Mouse (Mus musculus) limb, embryonic 12.5 days (tissue): ENCODE measurements around the gene Tnfaip2. TPM values are rescaled to one million over a fixed set of nuclear protein-coding genes. Genes with fewer than 3 reads are reported as not detected.
A peak's percentile ranks its signal among the peaks of the same experiment; 100 is the strongest.

Source experiments
- ATAC-seq: fragments of 200-750 bp; cut with Nextera tagmentation; 2 replicates; pipeline ENCODE4 v1.8.0; 2017; ENCODE audit warnings: low read depth, moderate TSS enrichment; ENCODE audit not compliant: insufficient number of reproducible peaks, insufficient read depth, low FRiP score, low TSS enrichment
- H3K27ac ChIP-seq: fragments of 300-500 bp; sonication (generic); 2 replicates; pipeline ENCODE4 v1.5.1; 2016; ENCODE audit warnings: mild to moderate bottlenecking, moderate library complexity
- H3K27me3 ChIP-seq: fragments of 300-500 bp; sonication (generic); 2 replicates; pipeline ENCODE4 v1.6.1; 2016; ENCODE audit warnings: mild to moderate bottlenecking, moderate library complexity
- H3K36me3 ChIP-seq: fragments of 300-500 bp; sonication (generic); 2 replicates; pipeline ENCODE4 v1.6.1; 2016; ENCODE audit warnings: mild to moderate bottlenecking, moderate library complexity
- H3K4me1 ChIP-seq: fragments of 300-500 bp; sonication (generic); replicated peaks from 2 replicates; pipeline ENCODE4 v1.6.1; 2016
- H3K4me2 ChIP-seq: fragments of 300-500 bp; sonication (generic); 2 replicates; pipeline ENCODE4 v1.6.1; 2016; ENCODE audit warnings: mild to moderate bottlenecking, moderate library complexity
- H3K4me3 ChIP-seq: fragments of 300-500 bp; sonication (generic); replicated peaks from 2 replicates; pipeline ENCODE4 v1.5.1; 2016; ENCODE audit warnings: mild to moderate bottlenecking
- H3K9ac ChIP-seq: fragments of 300-500 bp; sonication (generic); replicated peaks from 2 replicates; pipeline ENCODE4 v1.6.1; 2016; ENCODE audit warnings: mild to moderate bottlenecking, moderate library complexity
- H3K9me3 ChIP-seq: fragments of 300-500 bp; sonication (generic); 2 replicates; pipeline ENCODE4 v1.6.1; 2016; ENCODE audit warnings: mild to moderate bottlenecking, moderate library complexity
- WGBS: fragments of 180-500 bp; shearing (Covaris S2); methylation state at CpG from one replicate; pipeline ENCODE4 v1.1.7; 2016; 5-methylcytosine and 5-hydroxymethylcytosine counted together
- polyA plus RNA-seq: library from polyadenylated mRNA; unstranded; fragments of >200 nt; fragmentation: Nextera tagmentation; extraction: Ambion mirVana; gene quantifications from 2 replicates; pipeline ENCODE4 v1.2.1, GENCODE M21; 2016

Tnfaip2 gene
- polyA plus RNA-seq, 1 experiment from 2014 or later: 4.1 TPM

DNA sequence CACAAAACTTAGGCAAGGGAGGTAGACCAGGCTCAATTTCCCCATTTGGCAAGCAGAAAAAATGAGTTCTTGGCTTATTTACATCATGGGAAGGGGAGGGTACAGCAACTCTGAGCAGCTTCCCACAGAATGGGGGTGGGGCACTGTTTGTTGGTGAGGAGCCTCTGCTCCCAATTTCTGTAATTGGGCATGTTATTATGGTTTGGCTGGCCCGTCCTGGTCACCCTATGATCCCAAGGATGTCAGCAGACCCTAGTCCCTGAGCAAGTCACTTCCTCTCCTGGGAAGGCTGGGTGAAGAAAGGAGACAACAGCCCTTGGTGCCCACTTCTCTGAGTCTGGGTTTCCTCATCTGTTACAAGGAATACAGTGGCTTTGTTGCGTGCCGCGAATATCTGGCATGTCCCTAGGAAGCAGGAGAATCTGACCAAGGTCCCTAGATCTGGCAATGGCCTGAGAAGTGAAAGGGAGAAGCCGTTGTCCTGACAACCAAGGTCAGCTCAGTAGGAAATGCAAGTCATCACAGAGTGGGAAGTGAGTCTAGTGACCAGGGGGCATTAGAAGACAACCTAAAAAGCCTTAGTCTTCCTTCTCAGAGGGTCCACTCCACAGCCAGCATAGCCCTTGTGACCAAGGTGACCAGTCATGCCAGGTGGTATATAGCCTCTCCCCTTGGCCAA, 4.9 kb upstream of the Tnfaip2 start:
- H3K27me3 ChIP-seq: peaks cover 94% of the 10 kb centered on the region
- H3K4me2 ChIP-seq: no peak overlapping the region
- peaks cover 13% of the 10 kb centered on the region for H3K4me1 ChIP-seq
- H3K4me3 ChIP-seq: no peak overlapping the region
- no peaks in the 10 kb centered on the region for H3K9me3 ChIP-seq
- H3K36me3 ChIP-seq: no peaks in the 10 kb centered on the region
- no peak overlapping the region for H3K27ac ChIP-seq
- no peak overlapping the region for H3K9ac ChIP-seq
- ATAC-seq: no peak
- 67% methylated on average over 5 of the region's 5 CpGs for WGBS

DNA sequence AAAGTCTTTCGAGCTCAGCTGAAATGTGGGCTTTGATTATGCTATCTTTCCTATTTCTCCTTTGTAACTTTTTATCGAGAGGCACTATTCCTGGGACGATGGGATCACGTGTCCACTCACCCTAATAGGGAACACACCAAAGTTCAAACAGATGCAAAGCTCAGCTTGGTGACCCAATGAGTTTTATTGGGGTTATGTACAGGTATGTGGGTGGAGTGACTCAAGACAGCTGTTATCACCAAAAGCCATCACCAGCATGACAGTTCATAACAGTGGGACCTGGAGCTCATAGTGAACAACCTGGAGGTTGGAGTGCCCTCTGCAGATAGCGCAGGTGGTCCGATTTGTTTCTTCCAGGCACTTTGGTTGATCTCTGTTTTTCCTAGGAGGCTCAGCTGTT, 3.4 kb upstream of the Tnfaip2 start:
- Histone ChIP-seq H3K4me1 (peaks cover 23% of the 10 kb centered on the region; the same call in 1 of the 2 replicates), H3K27me3 (peaks cover 94% of the 10 kb centered on the region), H3K27ac (no peak overlapping the region), H3K4me3 (no peak overlapping the region), H3K9me3 (no peaks in the 10 kb centered on the region), H3K4me2 (no peak overlapping the region), H3K9ac (no peak overlapping the region), H3K36me3 (no peaks in the 10 kb centered on the region)
- WGBS: 78% methylated on average over 6 of the region's 6 CpGs
- ATAC-seq: no peak

DNA sequence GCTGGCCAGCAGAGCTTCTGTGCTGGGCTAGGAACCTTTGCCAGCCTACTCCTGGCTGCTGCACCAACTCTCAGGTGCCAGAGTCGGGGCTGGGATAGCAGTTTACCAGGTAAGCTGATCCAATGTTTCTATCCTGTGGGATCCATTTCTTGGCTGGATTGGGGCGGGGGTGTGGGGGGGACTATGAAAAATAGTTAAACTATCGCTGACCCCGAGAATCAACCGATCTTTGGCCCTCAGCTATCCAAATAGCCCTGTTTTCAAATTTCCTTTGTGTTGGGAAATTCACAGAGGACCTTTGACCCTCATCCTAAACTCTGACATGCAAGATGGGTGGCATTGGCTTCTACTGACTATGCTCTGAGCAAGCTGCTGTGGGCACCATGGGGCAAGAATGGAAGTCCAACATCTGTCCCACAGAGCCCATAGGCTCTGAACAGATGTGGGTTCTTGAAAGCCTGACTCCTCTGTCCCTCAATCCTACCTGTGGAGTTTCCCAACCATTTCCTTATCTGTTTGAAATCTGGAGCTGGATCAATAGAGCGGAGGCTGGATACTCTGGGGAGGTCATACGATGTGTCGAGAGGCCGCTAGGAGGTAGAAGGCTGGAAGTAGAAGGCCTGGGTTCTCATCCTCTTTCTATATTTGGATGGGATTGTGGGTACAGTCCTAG, 1.4 kb upstream of the Tnfaip2 start:
- peaks cover 95% of the 10 kb centered on the region for H3K27me3 ChIP-seq
- H3K27ac ChIP-seq: no peak overlapping the region
- H3K4me1 ChIP-seq: peaks cover 21% of the 10 kb centered on the region
- no peak for ATAC-seq
- no peak overlapping the region for H3K4me3 ChIP-seq
- no peak overlapping the region for H3K9ac ChIP-seq
- H3K4me2 ChIP-seq: no peak overlapping the region
- H3K36me3 ChIP-seq: no peaks in the 10 kb centered on the region
- 93% methylated on average over 9 of the region's 9 CpGs for WGBS
- H3K9me3 ChIP-seq: no peaks in the 10 kb centered on the region

DNA sequence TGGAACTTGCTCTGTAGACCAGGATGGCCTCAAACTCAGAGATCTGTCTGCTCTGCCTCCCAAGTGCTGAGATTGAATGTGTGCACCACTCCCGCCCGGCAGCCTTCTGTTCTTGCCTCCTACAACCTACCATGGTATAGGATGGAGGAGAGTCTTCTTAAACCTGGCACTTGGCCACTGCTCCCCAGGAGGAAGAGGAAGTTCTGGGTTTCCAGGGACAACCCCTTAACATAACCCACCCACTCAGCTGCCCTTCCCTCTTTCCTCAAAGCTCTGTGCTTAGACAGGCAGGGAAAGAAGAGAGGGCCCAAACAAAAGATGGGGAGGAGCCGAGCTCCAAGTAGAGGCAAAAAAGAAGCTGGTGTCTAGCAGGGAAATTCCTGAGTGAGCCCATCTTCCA, 746 bp upstream of the Tnfaip2 start:
- H3K4me3 ChIP-seq: no peak overlapping the region
- H3K4me2 ChIP-seq: no peak overlapping the region
- H3K27me3 ChIP-seq: peaks cover 96% of the 10 kb centered on the region
- H3K27ac ChIP-seq: no peak overlapping the region
- 64% methylated on average over 3 of the region's 3 CpGs for WGBS
- H3K4me1 ChIP-seq: peaks cover 23% of the 10 kb centered on the region
- no peak for ATAC-seq
- H3K9me3 ChIP-seq: no peaks in the 10 kb centered on the region
- H3K9ac ChIP-seq: no peak overlapping the region
- H3K36me3 ChIP-seq: no peaks in the 10 kb centered on the region

GRCm38 (mm10) chr12:111443011-111443870, 972 bp downstream of the Tnfaip2 start:
- WGBS: 12% methylated on average over 15 of the region's 15 CpGs
- Histone ChIP-seq H3K4me3 (peak overlapping the region; percentile 45), H3K4me2 (peak overlapping the region; percentile 79), H3K9me3 (no peaks in the 10 kb centered on the region), H3K27ac (no peak overlapping the region), H3K9ac (peak overlapping the region; percentile 37; the same call in 1 of the 2 replicates), H3K36me3 (no peaks in the 10 kb centered on the region), H3K4me1 (peaks cover 31% of the 10 kb centered on the region), H3K27me3 (peaks cover 96% of the 10 kb centered on the region)
- no peak for ATAC-seq

GRCm38 (mm10) chr12:111443921-111444831, 1.9 kb downstream of the Tnfaip2 start:
- H3K4me1 ChIP-seq: peaks cover 40% of the 10 kb centered on the region
- no peak for ATAC-seq
- no peak overlapping the region for H3K4me3 ChIP-seq
- H3K27me3 ChIP-seq: peaks cover 97% of the 10 kb centered on the region
- H3K27ac ChIP-seq: no peak overlapping the region
- H3K9ac ChIP-seq: no peak overlapping the region
- no peak overlapping the region for H3K4me2 ChIP-seq
- no peaks in the 10 kb centered on the region for H3K36me3 ChIP-seq
- no peaks in the 10 kb centered on the region for H3K9me3 ChIP-seq
- 19% methylated on average over 10 of the region's 10 CpGs for WGBS

DNA sequence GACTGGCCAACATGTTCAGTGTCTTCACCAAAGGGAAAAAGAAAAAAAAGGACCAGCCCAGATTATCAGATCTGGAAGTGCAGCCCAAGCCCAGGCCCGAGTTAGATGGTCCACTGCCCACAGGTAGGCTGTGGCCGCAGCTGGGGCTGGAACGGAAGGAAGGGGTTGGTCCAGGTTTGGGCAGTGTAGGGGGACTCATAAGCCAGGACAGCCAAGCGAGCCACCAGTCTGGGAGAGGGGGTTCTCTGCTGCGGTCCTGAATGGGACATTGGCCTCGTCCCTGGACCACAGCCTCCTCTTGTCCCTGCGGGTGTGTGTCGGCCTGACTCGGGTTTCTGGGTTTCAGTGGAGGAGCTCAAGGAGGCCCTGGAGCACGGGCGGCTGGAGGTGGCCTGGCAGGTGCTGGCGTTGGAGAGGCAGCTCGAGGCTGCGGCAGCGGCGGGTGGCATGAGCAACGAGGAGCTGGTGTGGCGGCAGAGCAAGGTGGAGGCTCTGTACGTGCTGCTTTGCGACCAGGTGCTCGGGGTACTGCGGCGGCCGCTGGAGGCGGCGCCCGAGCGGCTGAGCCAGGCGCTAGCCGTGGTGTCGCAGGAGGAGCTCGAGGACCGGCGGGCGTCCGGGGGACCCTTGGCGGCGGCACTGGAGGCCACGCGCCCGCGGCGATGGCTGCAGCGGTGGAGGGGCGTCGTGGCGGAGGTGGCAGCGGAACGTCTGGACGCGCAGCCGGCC, 3.1 kb downstream of the Tnfaip2 start:
- ATAC-seq: no peak
- WGBS: 2% methylated on average over 52 of the region's 52 CpGs
- no peaks in the 10 kb centered on the region for H3K9me3 ChIP-seq
- peak overlapping the region; percentile 52 for H3K4me2 ChIP-seq
- H3K4me1 ChIP-seq: peaks cover 51% of the 10 kb centered on the region
- H3K36me3 ChIP-seq: no peaks in the 10 kb centered on the region
- H3K9ac ChIP-seq: 0 out of 2 replicates have a peak overlapping the region, but pooled peaks have one; percentile 18
- peaks cover 99% of the 10 kb centered on the region for H3K27me3 ChIP-seq
- H3K27ac ChIP-seq: no peak overlapping the region
- H3K4me3 ChIP-seq: peak overlapping the region; percentile 31

- no peaks in the 10 kb centered on the region for H3K9me3 ChIP-seq
- peaks cover 57% of the 10 kb centered on the region for H3K4me1 ChIP-seq
- 8% methylated on average over 27 of the region's 27 CpGs for WGBS
- peak overlapping the region; percentile 52 for H3K4me2 ChIP-seq
- peak overlapping the region; percentile 31 for H3K4me3 ChIP-seq
- 0 out of 2 replicates have a peak overlapping the region, but pooled peaks have one; percentile 18 for H3K9ac ChIP-seq
- no peak for ATAC-seq
- no peaks in the 10 kb centered on the region for H3K36me3 ChIP-seq
- H3K27me3 ChIP-seq: peaks cover 100% of the 10 kb centered on the region
- H3K27ac ChIP-seq: no peak overlapping the region
Measured at GRCm38 (mm10) chr12:111445890-111446613, 3.8 kb downstream of the Tnfaip2 start.

- ATAC-seq: no peak
Measured at GRCm38 (mm10) chr12:111446745-111447144, 4.5 kb downstream of the Tnfaip2 start.

More at GRCm38 (mm10) chr12:111446745-111447144, 4.5 kb downstream of the Tnfaip2 start:
- Histone ChIP-seq H3K9ac (no peak overlapping the region), H3K27me3 (peaks cover 100% of the 10 kb centered on the region), H3K36me3 (no peaks in the 10 kb centered on the region), H3K4me2 (no peak overlapping the region), H3K4me1 (peaks cover 57% of the 10 kb centered on the region), H3K27ac (no peak overlapping the region), H3K4me3 (no peak overlapping the region), H3K9me3 (no peaks in the 10 kb centered on the region)
- WGBS: 26% methylated on average over 5 of the region's 5 CpGs
